Mouse (Mus musculus) CD8-positive naive resting alpha-beta T cell, adult 57 days (primary cell): Measurements from ENCODE around the gene Rps6ka2. TPM values are rescaled to one million over a fixed set of nuclear protein-coding genes. Genes with fewer than 3 reads are reported as not detected.

Experiments used
- total RNA-seq: library from RNA; stranded (reverse); gene quantifications from one replicate; pipeline ENCODE4 v1.2.4, GENCODE M21; 2023

The Rps6ka2 gene
- 7.8 TPM for total RNA-seq

DNA sequence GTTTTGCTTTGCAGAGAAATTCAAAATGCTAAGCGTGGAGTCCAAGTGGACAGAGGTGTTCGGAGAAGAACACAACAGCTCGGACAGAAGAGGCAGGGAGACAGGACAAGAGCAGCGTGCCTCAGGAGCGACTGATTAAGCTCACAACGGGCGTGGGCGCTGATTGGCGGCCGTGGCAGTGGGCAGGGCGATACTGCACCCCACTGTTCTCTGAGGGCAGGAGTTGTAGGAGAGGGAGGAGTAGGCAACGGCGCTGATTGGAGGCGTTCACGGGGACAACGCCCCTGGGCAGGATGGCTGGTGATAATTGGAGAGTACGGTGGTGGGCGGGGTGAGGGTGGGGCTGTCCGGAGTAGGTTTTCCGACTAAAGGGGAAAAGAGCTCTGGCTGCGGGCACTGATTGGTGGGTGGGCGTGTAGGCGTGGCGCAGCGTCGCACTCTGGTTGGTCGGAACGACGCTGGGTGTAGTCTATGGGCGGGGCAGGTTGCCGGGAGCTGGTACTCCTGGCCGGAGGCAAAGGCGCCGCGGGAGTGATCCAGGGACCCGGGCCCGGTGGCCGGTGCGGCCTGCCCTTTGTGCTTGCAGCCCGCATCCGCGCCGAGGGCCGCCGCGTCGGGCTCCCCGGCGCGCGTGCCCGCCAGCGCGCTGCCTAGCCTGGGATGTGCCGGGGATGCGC is at the start of gene Rps6ka2:
Gene Rps6ka2, plus strand, starts transcription at position 489 of the 677 bp plus-strand sequence.

DNA sequence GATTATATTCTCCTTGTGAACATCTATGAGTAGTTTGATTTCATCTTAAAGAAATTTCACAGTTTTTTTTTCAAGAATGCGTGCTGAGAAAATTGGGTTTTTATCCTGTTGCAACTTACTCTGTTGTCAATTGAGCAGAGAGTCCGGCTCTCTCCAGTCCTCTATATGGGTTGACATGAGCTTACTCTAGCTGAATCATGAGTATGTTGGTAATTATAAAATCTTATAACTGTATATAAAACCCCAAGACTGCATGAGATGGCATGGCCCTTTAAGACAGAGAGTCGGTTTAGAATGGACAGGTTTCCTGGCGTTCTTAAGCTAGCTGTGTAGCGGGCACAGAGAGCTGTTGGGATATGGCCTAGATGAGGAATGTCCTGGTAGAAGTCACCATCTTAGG is 154.4 kb downstream of the Rps6ka2 start, which contains the start of gene Tcp10a:
Gene Tcp10a, plus strand, starts transcription at position 301 of the 400 bp plus-strand sequence.

DNA sequence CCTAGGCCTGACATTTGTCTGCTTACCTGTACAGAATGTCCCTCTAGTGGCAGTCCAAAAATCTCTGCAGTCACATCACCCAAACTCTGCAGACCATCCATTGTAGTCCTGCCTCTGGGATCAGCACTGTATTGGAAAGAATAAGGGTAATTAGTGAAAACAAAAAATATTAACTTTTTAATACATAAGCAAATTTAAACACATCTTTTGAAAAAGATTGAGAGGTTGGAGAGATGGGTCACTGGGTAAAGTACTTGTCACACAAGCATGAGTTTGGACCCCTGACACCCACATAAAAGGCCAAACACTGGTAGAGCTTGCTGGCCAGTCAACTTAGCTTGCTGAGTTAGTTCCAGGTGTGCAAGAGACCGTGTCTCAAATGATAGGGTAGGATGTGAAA is 182.7 kb downstream of the Rps6ka2 start, which contains the start of gene Ttll2:
Gene Ttll2, minus strand, starts transcription at position 101 of the 400 bp plus-strand sequence.

Other genes with a start within 250 kb of the Rps6ka2 start
- 12.1 TPM for gene Rsph3b, start 221.4 kb upstream of the Rps6ka2 start, total RNA-seq
- gene Tagap1, start 209.0 kb upstream of the Rps6ka2 start, total RNA-seq, result 121 TPM
- gene Rnaset2b, start 199.5 kb upstream of the Rps6ka2 start, total RNA-seq, result 380 TPM
- 3.4 TPM for gene Gm49721, start 191.2 kb upstream of the Rps6ka2 start, total RNA-seq
- gene Gm1604a, start 144.5 kb upstream of the Rps6ka2 start, total RNA-seq, result not detected
- not detected for gene Tcp10a, start 154.5 kb downstream of the Rps6ka2 start, total RNA-seq
- gene Ttll2, start 182.6 kb downstream of the Rps6ka2 start, total RNA-seq, result not detected
- gene Gm49630, start 201.9 kb downstream of the Rps6ka2 start, total RNA-seq, result not detected
- not detected for gene Unc93a2, start 215.3 kb downstream of the Rps6ka2 start, total RNA-seq